Mouse (Mus musculus): ENCODE results near the gene Mcm2.

GRCm38 (mm10) chr6:88884195-88884594 is 14.4 kb downstream of the Mcm2 start:
- no peak for TF ChIP-seq CTCF (IDR thresholded peaks at IDR 0.05; ENCODE audit: low read depth, low read length)
- no peak for TF ChIP-seq POLR2A (IDR thresholded peaks at IDR 0.05; ENCODE audit: borderline replicate concordance, low read depth, low read length)

Measured in bone marrow macrophage, adult 2 months (primary cell).